Mouse (Mus musculus): ENCODE data around the gene Emc1.
"Not testable (repeated sequence)": the region's sequence is repeated elsewhere in the genome, so short reads cannot be mapped to it uniquely, and the experiment has no call there.

The Emc1 gene

GRCm38 (mm10) chr4:139360761-139361548 is 8.6 kb downstream of the Emc1 start:
- no peak for DNase-seq

GRCm38 (mm10) chr4:139367336-139367735 is 14.9 kb downstream of the Emc1 start:
- no peak for DNase-seq

GRCm38 (mm10) chr4:139368038-139368437 is 15.7 kb downstream of the Emc1 start:
- no peak for DNase-seq

GRCm38 (mm10) chr4:139373130-139373529 is 20.7 kb downstream of the Emc1 start:
- DNase-seq = no peak

GRCm38 (mm10) chr4:139373531-139373930 is 21.1 kb downstream of the Emc1 start:
- DNase-seq = no peak

- DNase-seq = no peak
These were observed 27.3 kb downstream of the Emc1 start for GRCm38 (mm10) chr4:139379719-139380118.

GRCm38 (mm10) chr4:139380207-139380748 is 27.9 kb downstream of the Emc1 start:
- peak; percentile 100 for DNase-seq

GRCm38 (mm10) chr4:139380775-139381451 is 28.5 kb downstream of the Emc1 start:
- DNase-seq = peak; percentile 19

- DNase-seq = no peak
These were observed 29.1 kb downstream of the Emc1 start for GRCm38 (mm10) chr4:139381452-139381845.

GRCm38 (mm10) chr4:139382231-139382630 is 29.8 kb downstream of the Emc1 start:
- DNase-seq = no peak

- DNase-seq = not testable (repeated sequence)
These were observed 33.5 kb downstream of the Emc1 start for GRCm38 (mm10) chr4:139385841-139386240.

GRCm38 (mm10) chr4:139386869-139387319 is 34.5 kb downstream of the Emc1 start:
- peak; percentile 66 for DNase-seq

GRCm38 (mm10) chr4:139389557-139389956 is 37.2 kb downstream of the Emc1 start:
- DNase-seq = no peak

- DNase-seq = no peak
These were observed 43.0 kb downstream of the Emc1 start for GRCm38 (mm10) chr4:139395431-139395830.

GRCm38 (mm10) chr4:139400487-139400886 is 48.1 kb downstream of the Emc1 start:
- DNase-seq = no peak

- DNase-seq = no peak
These were observed 50.8 kb downstream of the Emc1 start for GRCm38 (mm10) chr4:139403214-139403613.

GRCm38 (mm10) chr4:139411351-139411750 is 59.0 kb downstream of the Emc1 start:
- DNase-seq = no peak

GRCm38 (mm10) chr4:139417868-139418267 is 65.5 kb downstream of the Emc1 start:
- no peak for DNase-seq

GRCm38 (mm10) chr4:139421621-139422020 is 69.2 kb downstream of the Emc1 start:
- DNase-seq = no peak

GRCm38 (mm10) chr4:139422409-139422808 is 70.0 kb downstream of the Emc1 start:
- DNase-seq = no peak

GRCm38 (mm10) chr4:139423270-139423669 is 70.9 kb downstream of the Emc1 start:
- DNase-seq = no peak
